Mouse (Mus musculus) embryo, embryonic 11 days (tissue): ENCODE results near the gene Bbs10.

ENCODE experiments used
- DNase-seq: peaks from one replicate; pipeline ENCODE4 v3.0.0-alpha.2; 2015

Bbs10 gene

GRCm38 (mm10) chr10:111298140-111299098 is at the start of gene Bbs10:
Gene Bbs10, plus strand, starts transcription at chr10:111298679.
- peak; percentile 98 for DNase-seq

DNA sequence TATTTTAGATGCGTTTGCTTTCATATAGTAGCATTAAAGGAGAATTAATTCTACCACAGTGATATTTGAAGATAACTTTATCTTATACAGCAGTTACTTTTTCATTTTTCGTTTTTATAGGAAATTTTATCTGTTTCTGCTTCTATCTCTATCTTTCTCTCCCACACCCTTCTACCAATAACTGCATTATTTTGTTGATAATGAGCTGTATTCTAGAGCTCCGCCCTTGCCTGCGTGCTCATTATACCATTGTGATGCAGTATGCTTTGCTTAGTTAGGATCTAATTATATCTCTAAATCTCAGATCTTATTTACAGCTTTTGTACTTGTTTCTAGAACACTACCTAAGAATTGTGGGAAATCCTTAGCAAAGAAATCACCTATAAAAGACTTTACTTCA is 48.3 kb upstream of the Bbs10 start:
- DNase-seq = no peak

GRCm38 (mm10) chr10:111251666-111252065 is 46.8 kb upstream of the Bbs10 start:
- DNase-seq = no peak

- no peak for DNase-seq
Observed at GRCm38 (mm10) chr10:111255228-111255627, 43.3 kb upstream of the Bbs10 start.

DNA sequence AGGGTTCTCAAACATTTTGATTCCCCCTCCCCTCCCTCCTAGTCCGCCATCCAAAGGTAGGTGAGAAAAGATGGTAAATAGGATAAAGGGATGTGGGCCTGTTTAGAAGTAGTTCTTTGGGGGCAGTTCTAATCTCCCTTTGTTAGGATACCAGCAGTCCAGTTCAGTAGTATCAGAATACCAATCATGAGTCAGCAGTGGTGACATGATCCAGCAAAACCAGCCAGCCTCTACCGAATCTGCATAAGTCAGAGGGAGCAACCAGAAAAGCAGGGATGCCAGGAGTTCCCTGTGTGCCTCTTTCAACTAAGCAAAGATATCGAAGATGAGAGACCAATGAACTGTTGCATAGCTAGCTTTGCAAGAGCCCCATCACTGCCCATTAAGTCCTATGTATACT is 42.3 kb upstream of the Bbs10 start:
- no peak for DNase-seq

DNA sequence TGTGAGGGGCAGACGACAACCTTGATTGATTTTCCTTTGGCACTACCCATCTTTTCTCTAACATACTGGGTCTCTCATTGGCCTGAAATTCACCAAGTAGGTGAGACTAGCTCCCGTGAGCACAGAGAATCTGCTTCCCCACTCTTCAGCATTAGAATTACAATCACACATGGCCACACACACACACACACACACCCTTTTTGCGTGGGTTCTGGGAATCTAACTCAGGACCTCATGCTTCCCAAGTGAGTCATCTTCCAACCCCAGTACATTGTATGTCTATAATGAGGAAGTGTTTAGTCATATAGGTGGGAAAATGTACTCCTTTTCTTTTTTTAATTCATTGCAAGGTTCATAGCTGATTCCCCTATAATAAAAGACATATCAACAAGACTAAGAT is 41.1 kb upstream of the Bbs10 start:
- DNase-seq = no peak

DNA sequence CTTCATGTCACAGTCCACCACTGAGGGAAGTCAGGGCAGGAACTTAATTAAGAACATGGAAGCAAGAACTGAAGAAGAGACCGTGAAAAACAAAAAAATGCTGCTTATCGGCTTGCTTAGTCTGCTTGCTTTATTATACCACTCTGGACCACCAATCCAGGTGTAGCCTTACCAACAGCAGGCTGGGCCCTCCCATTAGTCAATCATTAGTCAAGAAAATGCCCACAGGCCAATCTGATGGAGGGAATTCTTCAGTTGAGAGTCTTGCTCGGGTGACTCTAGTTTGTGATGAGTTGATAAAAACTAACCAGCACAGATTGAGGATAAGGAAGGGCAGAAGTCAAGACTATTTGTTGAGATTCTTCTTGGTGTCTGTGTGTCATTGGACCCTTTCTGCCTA is 40.2 kb upstream of the Bbs10 start:
- no peak for DNase-seq

DNA sequence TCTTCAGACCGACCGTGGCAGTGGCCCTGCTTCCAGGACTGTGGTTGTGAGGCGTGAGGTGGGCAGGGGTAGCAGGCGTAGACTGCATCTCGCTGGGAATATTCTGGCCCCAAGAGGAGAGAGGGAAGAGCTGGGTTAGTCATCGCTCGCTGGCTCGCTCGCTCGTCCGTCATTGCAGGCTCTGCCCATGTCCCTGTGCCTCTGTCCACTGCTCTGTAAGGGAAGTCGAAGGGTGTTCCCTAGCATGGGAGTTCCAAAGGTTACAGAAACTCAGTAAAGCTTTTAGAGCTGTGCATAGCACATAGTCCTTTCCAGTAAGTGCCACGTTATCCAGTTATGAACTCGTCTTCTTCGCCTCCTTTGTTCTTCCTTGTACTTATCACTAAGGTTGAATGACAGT is 26.8 kb upstream of the Bbs10 start:
- DNase-seq = no peak

DNA sequence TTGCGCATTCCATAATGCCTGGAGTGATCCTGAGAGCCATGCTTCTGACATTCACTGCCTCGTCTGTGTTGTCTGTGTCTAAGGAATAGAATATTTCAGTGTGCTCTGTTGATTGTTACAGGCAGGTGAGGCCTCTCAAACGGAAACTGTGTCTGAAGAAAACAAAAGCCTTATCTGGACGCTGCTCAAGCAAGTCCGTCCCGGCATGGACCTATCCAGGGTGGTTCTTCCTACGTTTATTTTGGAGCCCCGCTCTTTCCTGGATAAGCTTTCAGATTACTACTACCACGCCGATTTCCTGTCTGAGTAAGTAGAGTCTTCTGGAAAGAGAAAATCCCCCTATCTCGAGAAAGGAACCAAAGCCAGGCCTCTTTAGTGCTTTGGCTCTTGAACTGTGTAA is 25.6 kb upstream of the Bbs10 start:
- DNase-seq = no peak

DNA sequence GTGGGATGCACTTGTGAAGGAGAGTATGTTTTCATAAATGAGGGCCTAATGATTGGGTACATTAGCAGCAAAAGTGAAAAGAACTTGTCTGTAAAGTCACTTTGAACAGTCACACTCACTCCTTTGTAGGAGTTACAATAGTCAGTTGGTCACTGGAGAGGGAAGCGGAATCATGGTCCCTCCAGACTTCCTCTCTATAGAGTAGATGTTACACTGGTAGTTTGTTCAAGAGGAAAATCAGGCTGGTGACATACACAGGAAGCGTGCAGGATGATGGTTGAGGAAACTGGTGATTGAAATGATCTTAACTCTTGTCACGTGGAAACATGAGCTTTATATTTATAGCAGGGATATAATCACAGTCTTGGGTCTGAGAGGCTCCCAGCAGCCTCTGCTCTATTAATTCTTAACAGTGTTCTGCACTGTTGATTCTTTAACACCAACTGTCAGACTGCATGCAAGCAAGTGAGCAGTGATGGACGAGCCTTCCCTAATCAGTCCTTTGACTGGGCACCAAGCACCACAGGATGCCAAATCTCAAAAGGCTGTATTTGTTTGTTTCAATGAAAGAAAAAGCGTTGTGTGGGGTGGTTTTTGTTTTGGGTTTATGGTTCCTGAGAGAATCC is 24.9 kb upstream of the Bbs10 start:
- peak; percentile 43 for DNase-seq

DNA sequence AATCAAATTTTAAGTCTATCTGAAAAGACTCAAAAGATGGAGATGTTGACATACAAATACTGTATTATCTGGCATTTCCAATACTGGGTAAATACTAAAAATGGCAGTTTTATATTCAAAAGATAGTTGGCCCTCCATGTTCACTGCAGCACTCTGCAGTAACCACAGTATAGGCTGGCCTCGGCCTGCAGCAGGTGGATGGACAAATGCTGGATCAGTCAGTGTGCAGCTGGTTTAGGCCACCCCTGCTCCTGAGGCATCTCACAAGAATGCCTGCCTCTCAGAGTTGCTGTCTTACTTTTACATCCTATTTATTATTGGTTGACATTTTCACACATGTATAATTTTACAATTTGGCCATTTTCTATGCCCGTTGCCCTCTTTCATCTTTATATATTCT is 22.7 kb upstream of the Bbs10 start:
- no peak for DNase-seq

- no peak for DNase-seq
Observed at GRCm38 (mm10) chr10:111297631-111298030, 848 bp upstream of the Bbs10 start.

GRCm38 (mm10) chr10:111299591-111299990 is 1.1 kb downstream of the Bbs10 start:
- DNase-seq = peak; percentile 16

DNA sequence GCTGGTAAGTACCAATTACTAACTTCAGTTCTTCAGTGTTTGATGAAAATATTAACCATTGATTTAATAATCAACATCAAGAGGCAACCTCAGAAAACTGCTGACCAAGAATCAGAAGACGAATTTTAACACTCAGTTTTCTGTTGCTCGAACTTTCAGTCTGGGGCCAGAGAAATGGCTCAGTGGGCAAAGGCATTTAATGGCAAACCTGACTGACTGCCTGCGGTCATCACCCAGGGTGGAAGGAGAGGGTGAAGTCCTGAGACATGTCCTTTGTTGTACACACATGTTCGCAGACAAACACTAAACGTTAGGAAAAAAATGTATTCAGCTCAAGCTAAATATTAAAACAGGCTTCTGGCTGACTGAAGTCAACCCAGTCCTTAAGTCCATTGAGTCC is 2.6 kb downstream of the Bbs10 start:
- no peak for DNase-seq

- DNase-seq = no peak
Observed at GRCm38 (mm10) chr10:111302486-111302885, 4.0 kb downstream of the Bbs10 start.

GRCm38 (mm10) chr10:111308850-111309501 is 10.5 kb downstream of the Bbs10 start:
- no peak for DNase-seq

DNA sequence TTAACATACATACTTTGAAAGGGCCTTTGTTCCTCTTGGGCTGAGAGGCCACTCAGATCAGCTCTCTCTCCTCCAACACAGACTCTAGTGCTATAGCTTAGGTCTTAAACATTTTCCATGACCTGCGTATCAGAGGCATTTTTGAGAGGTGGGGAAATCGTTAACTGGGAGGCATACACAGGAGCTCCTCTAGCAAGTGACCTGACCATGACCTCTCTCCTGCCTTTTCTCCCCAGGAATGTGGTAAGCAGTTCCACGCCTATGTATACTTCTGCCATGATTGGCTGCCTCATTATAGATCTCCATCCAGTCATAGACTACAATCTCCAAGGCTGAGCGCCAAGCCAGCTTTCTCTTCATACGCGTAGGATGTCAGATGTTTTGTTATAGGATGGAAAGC is 14.8 kb downstream of the Bbs10 start:
- no peak for DNase-seq

DNA sequence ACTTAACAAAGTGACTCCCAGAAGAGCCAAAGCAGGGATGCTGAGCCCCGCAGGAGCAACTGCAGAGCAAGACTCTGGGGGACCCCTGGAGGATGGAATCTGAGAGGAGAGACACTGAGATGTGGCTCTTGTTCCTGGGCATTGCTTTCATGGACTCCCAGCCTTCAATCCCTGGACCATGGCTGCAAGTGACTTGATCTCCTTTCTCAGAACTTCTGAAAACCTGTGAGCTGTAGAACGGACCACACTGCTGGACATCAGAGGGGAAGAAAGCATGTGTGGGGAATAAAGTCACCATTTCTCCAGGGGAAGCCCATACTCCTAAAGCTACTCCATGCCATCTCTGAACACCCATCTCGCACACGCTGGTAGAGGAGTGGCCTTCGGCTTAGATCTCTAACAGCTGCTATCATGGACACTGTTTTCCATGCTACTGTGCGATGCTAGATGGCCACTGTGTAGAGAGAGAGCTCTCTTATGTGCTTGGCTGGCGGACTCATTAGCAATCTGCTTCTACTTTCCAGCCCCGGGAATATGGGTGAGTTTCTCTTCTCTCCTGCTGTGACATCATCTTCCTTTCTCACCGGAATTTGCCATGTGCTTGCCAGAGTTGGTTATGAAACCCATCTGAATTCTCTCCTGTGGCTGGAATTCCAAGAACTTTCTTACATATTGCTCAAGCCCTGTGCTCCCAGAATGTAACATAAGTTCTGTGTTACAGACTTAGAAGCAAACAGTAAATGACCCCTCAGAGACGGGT is 16.3 kb downstream of the Bbs10 start:
- DNase-seq = no peak

GRCm38 (mm10) chr10:111315940-111316339 is 17.5 kb downstream of the Bbs10 start:
- no peak for DNase-seq

- DNase-seq = no peak
Observed at GRCm38 (mm10) chr10:111318021-111318420, 19.5 kb downstream of the Bbs10 start.

- DNase-seq = no peak
Observed at GRCm38 (mm10) chr10:111318805-111319500, 20.5 kb downstream of the Bbs10 start.

- DNase-seq = no peak
Observed at GRCm38 (mm10) chr10:111320579-111320978, 22.1 kb downstream of the Bbs10 start.
